Mouse (Mus musculus) thymus, postnatal 14 days (tissue): Measurements from ENCODE around the gene Ntn3.

Experiments used
- DNase-seq: peaks from one replicate; pipeline ENCODE4 v3.0.0; 2021

Gene Ntn3

GRCm38 (mm10) chr17:24173423-24173822 lies 35.9 kb downstream of the Ntn3 start:
- peak; percentile 79 for DNase-seq

DNA sequence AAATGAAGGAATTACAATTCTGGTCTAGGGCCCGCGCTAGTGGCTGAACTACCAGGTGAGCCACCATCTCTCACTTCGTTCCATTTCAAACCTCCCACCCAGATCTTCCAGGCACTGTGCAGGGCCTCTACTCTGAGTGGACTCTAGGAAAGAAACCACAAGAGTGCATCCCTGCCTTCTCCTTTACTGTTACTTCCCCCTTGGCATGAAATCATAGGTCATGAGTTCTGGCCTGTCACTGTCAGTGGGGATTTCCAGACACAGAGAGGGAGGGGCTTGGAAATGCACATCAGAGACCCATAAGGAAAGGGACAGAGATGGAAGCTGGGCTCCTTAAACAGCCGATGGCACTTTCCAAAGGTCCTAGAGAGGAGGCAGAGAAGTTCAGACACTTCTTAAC lies 37.6 kb downstream of the Ntn3 start:
- DNase-seq = no peak

DNA sequence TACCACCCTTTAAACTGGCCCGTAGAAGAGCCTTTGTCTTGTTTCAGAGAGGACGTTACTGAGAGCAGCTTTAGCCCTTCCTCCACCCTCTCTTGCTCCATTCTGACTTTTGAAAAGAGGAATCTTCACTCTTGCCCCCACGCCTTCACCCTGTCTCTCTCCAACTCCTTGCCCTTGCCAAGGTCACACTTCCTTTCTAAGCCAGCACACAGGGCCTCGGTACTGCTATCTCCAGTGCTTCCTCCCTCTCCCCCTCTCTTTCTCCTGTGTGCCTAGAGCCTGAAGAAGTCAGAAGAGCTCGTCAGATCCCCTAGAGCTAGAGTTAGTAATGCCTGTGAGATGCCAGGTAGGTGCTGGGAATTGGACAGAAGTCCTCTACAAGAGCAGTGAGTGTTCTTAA lies 38.6 kb downstream of the Ntn3 start:
- no peak for DNase-seq

DNA sequence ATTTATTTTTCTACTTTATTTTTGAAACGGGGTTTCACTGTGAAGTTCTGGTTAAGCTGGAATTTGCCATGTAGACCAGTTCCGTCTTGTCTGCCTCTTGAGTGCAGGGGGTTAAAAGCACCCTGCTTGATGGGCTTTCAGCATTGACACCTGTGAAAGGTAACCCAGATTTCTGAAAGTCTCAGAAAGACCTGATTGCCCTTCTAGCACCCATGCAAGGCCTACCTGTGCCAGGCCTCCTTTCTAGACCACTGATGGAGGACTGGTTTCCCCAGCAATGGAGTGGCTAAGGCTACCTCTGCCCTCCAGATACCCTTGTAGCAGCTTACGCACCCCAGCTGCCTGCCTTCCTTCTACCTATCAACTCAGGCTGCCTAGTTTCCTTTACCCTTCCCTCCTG lies 39.2 kb downstream of the Ntn3 start:
- DNase-seq = no peak

GRCm38 (mm10) chr17:24169317-24170065 lies 39.8 kb downstream of the Ntn3 start, which contains the start of gene Atp6v0c:
Gene Atp6v0c (minus strand): TSS chr17:24169702.
- peak; percentile 96 for DNase-seq

DNA sequence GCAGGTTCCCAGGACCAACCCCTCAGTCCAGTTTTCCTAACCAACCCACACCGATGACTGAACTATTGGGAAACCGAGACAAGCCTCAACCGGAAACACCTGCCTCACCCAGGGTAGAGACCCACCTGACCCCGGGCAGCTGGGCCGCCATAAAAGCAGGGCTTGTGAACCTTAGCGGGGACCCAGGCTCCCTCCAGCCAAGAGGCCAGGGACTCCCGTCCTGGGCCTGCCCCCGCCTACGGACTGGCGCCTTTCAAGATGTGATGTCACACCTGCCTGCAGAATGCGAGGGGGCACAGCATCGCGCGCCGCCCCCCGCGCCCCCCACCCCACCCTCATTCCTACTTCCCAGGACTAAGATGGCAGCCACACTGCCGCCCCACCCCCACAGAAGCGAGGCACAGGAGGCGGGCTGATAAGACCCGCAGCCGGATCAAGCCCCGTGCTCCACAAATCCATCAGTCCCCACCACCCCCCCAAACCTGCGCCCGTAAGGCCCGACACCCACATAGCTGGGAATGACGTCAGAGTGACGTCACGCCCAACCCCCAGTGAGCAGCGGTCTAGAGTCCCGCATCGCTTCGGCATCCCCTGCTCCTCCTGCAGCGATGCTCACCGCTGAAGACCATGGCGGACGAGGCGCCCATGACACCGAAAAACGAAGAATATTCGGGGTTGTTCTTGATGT lies 40.6 kb downstream of the Ntn3 start:
- DNase-seq = peak; percentile 79

- DNase-seq = no peak
Measured at GRCm38 (mm10) chr17:24167891-24168505, 41.3 kb downstream of the Ntn3 start.

GRCm38 (mm10) chr17:24167120-24167519 lies 42.2 kb downstream of the Ntn3 start:
- no peak for DNase-seq

DNA sequence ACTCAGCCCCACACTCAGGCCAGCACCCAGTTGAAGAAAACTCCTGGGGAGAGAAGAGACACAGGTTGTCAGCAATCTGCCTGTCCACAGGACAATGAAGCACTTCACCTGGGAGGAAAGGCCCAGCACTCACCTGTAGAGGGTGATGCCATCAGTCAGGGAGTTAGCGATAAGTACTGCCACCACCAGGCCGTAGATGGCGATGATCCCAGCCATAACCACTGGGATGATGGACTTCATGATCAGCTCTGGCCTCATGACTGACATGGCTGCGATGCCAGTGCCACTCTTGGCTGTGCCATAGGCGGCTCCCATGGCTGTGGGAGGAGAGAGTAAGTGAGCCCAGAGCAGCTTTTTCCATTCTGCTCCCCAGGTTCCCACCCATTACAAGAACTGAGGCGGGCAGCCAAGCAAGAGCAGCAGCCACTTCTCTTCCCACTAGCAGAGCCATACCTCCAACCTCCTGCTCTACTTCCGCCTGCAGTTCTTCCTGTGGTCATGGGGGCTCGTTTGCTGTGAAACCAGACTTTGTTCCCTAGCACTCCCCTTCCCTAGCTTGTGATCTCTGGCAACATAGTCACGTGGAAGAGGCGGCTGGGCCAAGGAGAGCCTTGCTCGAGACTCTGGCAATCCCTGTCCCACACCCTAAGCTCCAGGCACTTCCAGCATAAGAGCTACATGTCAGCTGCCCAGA lies 44.6 kb downstream of the Ntn3 start:
- no peak for DNase-seq

GRCm38 (mm10) chr17:24163176-24163962 lies 46.0 kb downstream of the Ntn3 start, which contains the start of gene Amdhd2:
Gene Amdhd2 (minus strand): TSS chr17:24163766.
- DNase-seq = peak; percentile 95

- no peak for DNase-seq
Measured at GRCm38 (mm10) chr17:24162584-24163175, 46.7 kb downstream of the Ntn3 start.

DNA sequence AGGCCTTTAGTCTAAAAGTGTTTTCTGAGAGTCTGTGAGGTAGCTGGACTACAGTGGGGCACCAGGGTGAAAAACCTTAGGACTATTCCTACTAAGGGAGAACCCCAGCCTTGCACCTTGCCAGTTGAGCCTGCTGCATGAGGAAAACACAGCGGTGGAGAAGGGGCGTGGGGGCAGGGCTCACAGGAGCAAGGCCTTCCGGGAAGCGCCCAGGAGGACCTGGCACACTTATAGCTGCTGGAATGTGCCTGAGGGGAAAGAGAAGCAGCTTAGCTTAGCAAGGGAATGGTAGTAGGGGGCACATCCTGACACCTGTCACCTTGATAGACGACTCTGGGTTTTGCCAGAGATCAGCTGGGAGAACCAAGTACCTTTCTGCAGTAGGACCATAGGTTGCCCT lies 47.9 kb downstream of the Ntn3 start:
- DNase-seq = no peak

- DNase-seq = no peak
Measured at GRCm38 (mm10) chr17:24157526-24157925, 51.8 kb downstream of the Ntn3 start.

- DNase-seq = no peak
Measured at GRCm38 (mm10) chr17:24157121-24157520, 52.2 kb downstream of the Ntn3 start.

DNA sequence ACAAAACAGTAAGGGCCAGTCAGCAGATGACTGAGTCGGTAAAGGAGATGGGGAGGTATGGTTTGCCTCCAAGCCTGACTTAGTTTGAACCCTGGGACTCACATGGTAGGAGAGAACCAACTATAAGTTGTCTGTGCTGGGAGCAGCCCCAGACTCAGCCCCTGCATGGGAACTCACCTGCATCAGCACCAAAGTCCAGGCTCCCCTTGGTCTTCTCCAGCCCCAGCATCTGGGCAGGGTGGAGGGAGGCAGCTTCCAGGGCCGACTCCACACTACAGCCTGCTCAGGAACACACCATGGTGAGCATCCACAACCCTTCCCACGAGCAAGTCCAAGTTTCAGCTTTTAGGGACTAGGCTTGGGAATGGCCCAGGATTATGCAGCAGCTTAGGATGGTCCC lies 52.9 kb downstream of the Ntn3 start:
- DNase-seq = no peak

GRCm38 (mm10) chr17:24155742-24156141 lies 53.6 kb downstream of the Ntn3 start:
- no peak for DNase-seq

DNA sequence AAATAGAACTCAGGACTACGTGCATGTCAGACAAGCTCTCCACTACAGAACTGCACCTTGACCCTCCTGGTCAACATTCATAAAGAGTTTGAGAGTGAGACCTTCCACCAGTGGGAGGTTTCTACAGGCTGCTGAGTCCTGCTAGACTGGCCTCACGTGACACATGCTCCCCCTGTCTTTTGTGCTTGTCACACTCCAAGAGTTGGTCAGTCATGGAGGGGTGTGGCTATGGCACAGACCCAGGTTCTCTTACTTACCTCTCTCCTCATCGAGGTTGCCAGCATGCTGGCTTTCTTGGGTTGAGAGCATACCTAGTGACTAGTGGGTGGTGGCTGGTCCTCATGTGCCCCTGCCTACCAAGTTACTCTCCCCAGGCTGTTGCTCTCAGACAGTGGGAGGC lies 54.9 kb downstream of the Ntn3 start:
- no peak for DNase-seq
